Mouse (Mus musculus) stomach, postnatal 0 days (tissue): ENCODE data around the gene Spink4. TPM values are rescaled to one million over a fixed set of nuclear protein-coding genes. Genes with fewer than 3 reads are reported as not detected.
"Not testable (repeated sequence)": the region's sequence is repeated elsewhere in the genome, so short reads cannot be mapped to it uniquely, and the experiment has no call there.

Experiments used
- ATAC-seq: fragments of 200-750 bp; cut with Nextera tagmentation; 2 replicates; pipeline ENCODE4 v1.8.0; 2017; ENCODE audit not compliant: low FRiP score, low TSS enrichment
- DNase-seq: peaks from one replicate; pipeline ENCODE4 v3.0.0-alpha.2; 2016; ENCODE audit warnings: low spot score
- H3K27ac ChIP-seq: fragments of 300-500 bp; sonication (generic); replicated peaks from 2 replicates; pipeline ENCODE4 v1.5.1; 2014; ENCODE audit warnings: mild to moderate bottlenecking, control low read depth
- H3K27me3 ChIP-seq: fragments of 300-500 bp; sonication (generic); 2 replicates; pipeline ENCODE4 v1.6.1; 2014; ENCODE audit warnings: low read length; ENCODE audit not compliant: control insufficient read depth, insufficient read depth
- H3K36me3 ChIP-seq: fragments of 300-500 bp; sonication (generic); 2 replicates; pipeline ENCODE4 v1.6.1; 2014; ENCODE audit warnings: low read length, mixed read lengths; ENCODE audit not compliant: control insufficient read depth, insufficient read depth
- H3K4me1 ChIP-seq: fragments of 300-500 bp; sonication (generic); replicated peaks from 2 replicates; pipeline ENCODE4 v1.6.1; 2014; ENCODE audit warnings: antibody characterized with exemption; ENCODE audit not compliant: control insufficient read depth, insufficient read depth
- H3K4me2 ChIP-seq: fragments of 300-500 bp; sonication (generic); replicated peaks from 2 replicates; pipeline ENCODE4 v1.6.1; 2014; ENCODE audit warnings: low read depth, mild to moderate bottlenecking, control low read depth, moderate library complexity
- H3K4me3 ChIP-seq: fragments of 300-500 bp; sonication (generic); 2 replicates; pipeline ENCODE4 v1.5.1; 2014; ENCODE audit warnings: low read depth, low read length, control low read depth
- H3K9ac ChIP-seq: fragments of 300-500 bp; sonication (generic); 2 replicates; pipeline ENCODE4 v1.6.1; 2014; ENCODE audit warnings: mild to moderate bottlenecking, low read length, control low read depth, mixed read lengths
- H3K9me3 ChIP-seq: fragments of 300-500 bp; sonication (generic); 2 replicates; pipeline ENCODE4 v1.6.1; 2016; ENCODE audit warnings: low read length; ENCODE audit not compliant: control insufficient read depth
- CTCF ChIP-seq: IDR thresholded peaks from 2 replicates; pipeline ENCODE4 v1.5.1; 2016; ENCODE audit warnings: antibody characterized with exemption, low read depth, mild to moderate bottlenecking, moderate library complexity
- EP300 ChIP-seq: optimal IDR thresholded peaks from 2 replicates; pipeline ENCODE3; 2016; ENCODE audit warnings: antibody characterized with exemption
- WGBS: fragments of 180-500 bp; shearing (Covaris S2); extraction: QIAGEN DNeasy Blood & Tissue Kit; methylation state at CpG from one replicate; pipeline ENCODE4 v1.1.7; 2014; 5-methylcytosine and 5-hydroxymethylcytosine counted together
- polyA plus RNA-seq: library from polyadenylated mRNA; unstranded; fragments of >200 nt; fragmentation: Nextera tagmentation; extraction: Ambion mirVana; gene quantifications from 2 replicates; pipeline ENCODE4 v1.2.1, GENCODE M21; 2015

Gene Spink4
- polyA plus RNA-seq, 1 experiment from 2014 or later = 86.9 TPM

DNA sequence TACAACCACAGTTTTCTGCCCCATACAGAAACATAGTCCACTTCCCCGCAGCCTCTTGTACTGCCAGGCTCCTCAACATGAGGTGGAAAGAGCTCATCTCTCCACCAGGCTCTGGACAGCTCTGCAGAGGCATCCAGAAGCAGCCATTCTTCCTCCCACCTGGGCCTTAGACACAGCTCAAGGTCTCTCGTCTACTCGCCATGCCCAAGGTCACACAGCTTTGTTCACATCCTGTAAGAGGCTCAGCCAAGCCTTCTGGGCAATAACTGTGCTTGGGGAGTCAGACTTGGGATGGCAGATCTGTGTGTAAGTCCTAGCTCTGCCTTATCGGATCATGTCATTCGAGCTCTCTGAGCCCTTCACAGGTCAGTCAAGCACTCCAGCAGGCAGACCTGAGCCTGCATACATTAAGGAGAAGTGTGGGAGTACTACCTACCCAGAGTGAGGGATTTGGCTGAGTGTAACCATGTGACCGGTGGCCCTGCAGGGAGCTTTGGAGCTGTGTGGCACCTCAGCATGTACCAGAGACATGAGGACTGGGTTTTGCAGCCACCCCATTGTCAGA lies 3.3 kb downstream of the Spink4 start:
- ATAC-seq (peak; percentile 22; the same call in 1 of the 2 replicates), DNase-seq (no peak)
- Histone ChIP-seq H3K27me3 (no peaks in the 10 kb centered on the region), H3K9ac (no peak overlapping the region), H3K27ac (no peak overlapping the region), H3K9me3 (no peaks in the 10 kb centered on the region), H3K36me3 (no peaks in the 10 kb centered on the region), H3K4me3 (no peak overlapping the region), H3K4me1 (no peaks in the 10 kb centered on the region), H3K4me2 (no peak overlapping the region)
- WGBS = 75% methylated on average over 6 of the region's 6 CpGs
- TF ChIP-seq CTCF (no peak), EP300 (no peak)

DNA sequence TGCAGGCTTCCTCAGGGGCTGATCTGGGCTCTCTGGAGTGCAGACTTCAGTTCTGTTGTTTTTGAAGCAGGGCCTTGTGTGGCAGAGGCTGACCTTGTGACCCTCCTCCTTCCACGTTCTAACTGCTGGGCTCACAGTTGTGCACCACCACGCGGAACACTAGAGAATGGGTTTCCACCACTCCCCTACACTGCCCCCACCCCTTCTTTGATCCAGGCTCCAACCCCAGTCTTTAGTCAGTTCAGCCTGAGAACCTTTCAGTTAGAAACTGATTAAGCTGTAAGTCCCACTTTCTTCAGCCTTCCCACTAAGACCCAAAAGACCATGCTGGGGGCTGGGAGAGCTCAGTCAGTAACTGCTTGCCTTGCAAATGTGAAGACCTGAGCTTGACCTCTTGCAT lies 5.7 kb downstream of the Spink4 start:
- Histone ChIP-seq H3K4me2 (no peak overlapping the region), H3K27ac (no peak overlapping the region), H3K4me1 (no peaks in the 10 kb centered on the region), H3K36me3 (no peaks in the 10 kb centered on the region), H3K9me3 (no peaks in the 10 kb centered on the region), H3K4me3 (no peak overlapping the region), H3K9ac (no peak overlapping the region), H3K27me3 (no peaks in the 10 kb centered on the region)
- WGBS = 51% methylated on average over 3 of the region's 3 CpGs
- TF ChIP-seq EP300 (no peak), CTCF (no peak)
- DNase-seq (no peak), ATAC-seq (no peak)

DNA sequence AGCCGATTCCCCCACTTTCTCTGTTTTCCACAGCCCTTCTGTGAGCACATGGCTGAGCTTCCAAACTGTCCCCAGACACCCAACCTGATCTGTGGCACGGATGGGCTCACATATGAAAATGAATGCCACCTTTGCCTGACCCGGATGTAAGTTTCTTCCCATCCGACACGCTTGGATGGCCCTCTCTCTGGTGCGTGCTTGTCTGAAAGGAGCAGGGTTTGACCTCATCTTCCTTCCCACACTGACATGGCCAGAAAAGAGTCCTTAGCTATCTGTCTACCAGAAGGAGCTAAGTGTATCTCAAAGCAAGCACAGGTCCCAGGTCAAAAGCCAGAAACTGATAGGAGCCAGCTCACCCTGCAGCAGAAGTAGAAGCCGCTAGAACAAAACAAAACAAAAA lies 9.2 kb downstream of the Spink4 start:
- Histone ChIP-seq H3K36me3 (peaks cover 2% of the 10 kb centered on the region; the same call in 1 of the 2 replicates), H3K4me2 (no peak overlapping the region), H3K9me3 (no peaks in the 10 kb centered on the region), H3K9ac (no peak overlapping the region), H3K27ac (no peak overlapping the region), H3K4me3 (no peak overlapping the region), H3K27me3 (no peaks in the 10 kb centered on the region), H3K4me1 (no peaks in the 10 kb centered on the region)
- ATAC-seq (no peak), DNase-seq (no peak)
- TF ChIP-seq CTCF (no peak), EP300 (no peak)
- 89% methylated on average over 7 of the region's 7 CpGs for WGBS

DNA sequence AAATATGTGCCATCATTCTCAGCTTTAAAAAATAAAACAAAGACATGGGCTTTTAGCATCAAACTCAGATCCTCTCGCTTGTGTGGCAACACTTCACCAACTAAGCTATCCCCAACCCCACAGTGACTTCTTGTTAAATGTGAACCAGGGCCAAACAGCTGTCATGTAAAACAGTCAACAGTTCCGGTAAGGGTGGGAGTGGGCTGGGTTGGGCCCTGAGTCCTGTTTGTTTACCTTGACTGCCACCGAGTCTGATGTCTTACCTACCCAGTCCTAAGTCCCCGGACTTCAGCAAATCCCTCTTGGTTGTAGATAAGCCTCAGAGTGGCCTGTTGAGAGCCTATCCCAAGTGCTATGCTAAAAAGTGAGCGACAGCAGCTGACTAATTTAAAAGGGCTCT lies 13.8 kb downstream of the Spink4 start:
- no peaks in the 10 kb centered on the region for H3K4me1 ChIP-seq
- no peaks in the 10 kb centered on the region for H3K9me3 ChIP-seq
- DNase-seq = no peak
- no peak for TF ChIP-seq EP300
- no peak for TF ChIP-seq CTCF
- H3K27ac ChIP-seq = no peak overlapping the region
- peaks cover 9% of the 10 kb centered on the region for H3K36me3 ChIP-seq
- H3K4me2 ChIP-seq = no peak overlapping the region
- H3K9ac ChIP-seq = no peak overlapping the region
- no peak overlapping the region for H3K4me3 ChIP-seq
- no peak for ATAC-seq
- no peaks in the 10 kb centered on the region for H3K27me3 ChIP-seq
- WGBS = 64% methylated on average over 5 of the region's 5 CpGs

DNA sequence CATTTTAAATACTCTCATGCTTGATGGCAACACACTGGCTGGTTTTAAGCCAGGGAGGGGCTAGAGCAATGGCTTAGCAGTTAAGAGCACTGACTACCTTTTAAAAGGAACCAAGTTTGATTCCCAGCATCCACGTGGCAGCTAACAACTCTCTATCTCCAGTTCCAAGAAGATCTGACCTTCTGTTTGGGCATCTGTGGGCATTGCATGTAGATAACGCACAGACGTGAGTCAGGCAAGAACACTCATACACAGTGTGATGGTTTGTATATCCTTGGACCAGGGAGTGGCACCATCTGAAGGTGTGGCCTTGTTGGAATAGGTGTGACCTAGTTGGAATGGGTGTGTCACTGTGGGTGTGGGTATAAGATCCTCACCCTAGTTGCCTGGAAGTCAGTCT lies 14.5 kb downstream of the Spink4 start:
- peak; percentile 82 for ATAC-seq
- not testable (repeated sequence) for H3K4me3 ChIP-seq, H3K27me3 ChIP-seq, H3K4me2 ChIP-seq, DNase-seq, H3K4me1 ChIP-seq, H3K9me3 ChIP-seq, H3K9ac ChIP-seq, H3K27ac ChIP-seq
- H3K36me3 ChIP-seq = peaks cover 14% of the 10 kb centered on the region
- 71% methylated on average over 3 of the region's 3 CpGs for WGBS

DNA sequence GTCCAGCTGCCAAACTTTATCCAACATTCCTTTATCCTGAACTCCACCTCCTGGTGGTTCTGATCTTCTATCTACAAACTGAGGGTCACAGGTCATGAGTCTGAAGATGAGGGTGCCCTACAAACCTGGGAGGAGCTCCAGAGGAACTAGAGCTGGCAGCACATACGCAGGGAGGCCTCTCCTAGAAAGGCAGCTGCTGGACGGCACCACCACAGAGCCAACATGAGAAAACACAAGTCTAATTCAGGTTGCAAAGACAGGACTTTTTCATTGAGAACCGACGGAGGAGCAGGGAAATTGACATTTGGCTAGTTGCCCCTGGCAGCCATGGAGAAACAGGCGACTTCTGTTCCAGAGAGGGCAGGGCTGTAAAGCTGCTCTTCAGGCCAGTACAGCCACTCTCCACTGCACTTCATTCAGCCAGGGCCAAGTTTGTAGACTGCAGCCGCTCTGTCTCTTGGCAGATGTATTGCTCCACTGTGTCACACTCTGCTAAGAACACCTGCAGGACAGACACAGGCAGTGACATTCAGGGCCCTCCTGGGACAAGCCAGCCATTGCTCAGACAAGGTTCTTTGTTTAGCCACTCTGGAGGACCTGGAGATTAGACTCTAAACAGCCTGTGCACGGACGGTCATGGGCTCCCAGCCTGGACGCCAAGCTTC lies 16.5 kb downstream of the Spink4 start:
- DNase-seq (no peak), ATAC-seq (no peak)
- no peak overlapping the region for H3K4me3 ChIP-seq
- TF ChIP-seq EP300 = no peak
- TF ChIP-seq CTCF = no peak
- no peak overlapping the region for H3K4me2 ChIP-seq
- no peaks in the 10 kb centered on the region for H3K27me3 ChIP-seq
- no peaks in the 10 kb centered on the region for H3K9me3 ChIP-seq
- peaks cover 27% of the 10 kb centered on the region for H3K36me3 ChIP-seq
- WGBS = 75% methylated on average over 9 of the region's 9 CpGs
- H3K4me1 ChIP-seq = no peaks in the 10 kb centered on the region
- H3K27ac ChIP-seq = no peak overlapping the region
- no peak overlapping the region for H3K9ac ChIP-seq
